Mouse (Mus musculus) intestine, embryonic 16.5 days (tissue): ENCODE measurements around the gene Lgals4. TPM values are rescaled to one million over a fixed set of nuclear protein-coding genes. Genes with fewer than 3 reads are reported as not detected.

Experiments
- ATAC-seq: fragments of 200-750 bp; cut with Nextera tagmentation; 2 replicates; pipeline ENCODE4 v1.8.0; 2017; ENCODE audit warnings: moderate TSS enrichment, moderate library complexity
- H3K27ac ChIP-seq: fragments of 300-500 bp; sonication (generic); 2 replicates; pipeline ENCODE4 v1.5.1; 2014; ENCODE audit warnings: mild to moderate bottlenecking, low read length
- H3K27me3 ChIP-seq: fragments of 300-500 bp; sonication (generic); replicated peaks from 2 replicates; pipeline ENCODE4 v1.6.1; 2014; ENCODE audit warnings: low read length, control low read depth, mixed read lengths; ENCODE audit not compliant: control insufficient read depth, insufficient read depth
- H3K36me3 ChIP-seq: fragments of 300-500 bp; sonication (generic); 2 replicates; pipeline ENCODE4 v1.6.1; 2014; ENCODE audit warnings: low read length, control low read depth; ENCODE audit not compliant: control insufficient read depth, insufficient read depth
- H3K4me1 ChIP-seq: fragments of 300-500 bp; sonication (generic); 2 replicates; pipeline ENCODE4 v1.6.1; 2014; ENCODE audit warnings: low read length, control low read depth, mixed read lengths; ENCODE audit not compliant: control insufficient read depth, insufficient read depth
- H3K4me2 ChIP-seq: fragments of 300-500 bp; sonication (generic); 2 replicates; pipeline ENCODE4 v1.6.1; 2014; ENCODE audit warnings: low read depth, low read length, control low read depth
- H3K4me3 ChIP-seq: fragments of 300-500 bp; sonication (generic); 2 replicates; pipeline ENCODE4 v1.5.1; 2014; ENCODE audit warnings: mild to moderate bottlenecking, low read length
- H3K9ac ChIP-seq: fragments of 300-500 bp; sonication (generic); 2 replicates; pipeline ENCODE4 v1.6.1; 2014; ENCODE audit warnings: low read depth, low read length
- H3K9me3 ChIP-seq: fragments of 300-500 bp; sonication (generic); 2 replicates; pipeline ENCODE4 v1.6.1; 2016; ENCODE audit warnings: low read length, control low read depth; ENCODE audit not compliant: control insufficient read depth
- WGBS: fragments of 180-500 bp; shearing (Covaris S2); extraction: QIAGEN DNeasy Blood & Tissue Kit; methylation state at CpG from one replicate; pipeline ENCODE4 v1.1.7; 2014; 5-methylcytosine and 5-hydroxymethylcytosine counted together
- polyA plus RNA-seq: library from polyadenylated mRNA; unstranded; fragments of >200 nt; fragmentation: Nextera tagmentation; extraction: Ambion mirVana; gene quantifications from 2 replicates; pipeline ENCODE4 v1.2.1, GENCODE M21; 2015

Lgals4 gene
- polyA plus RNA-seq, 1 experiment from 2014 or later = 2,407 TPM

DNA sequence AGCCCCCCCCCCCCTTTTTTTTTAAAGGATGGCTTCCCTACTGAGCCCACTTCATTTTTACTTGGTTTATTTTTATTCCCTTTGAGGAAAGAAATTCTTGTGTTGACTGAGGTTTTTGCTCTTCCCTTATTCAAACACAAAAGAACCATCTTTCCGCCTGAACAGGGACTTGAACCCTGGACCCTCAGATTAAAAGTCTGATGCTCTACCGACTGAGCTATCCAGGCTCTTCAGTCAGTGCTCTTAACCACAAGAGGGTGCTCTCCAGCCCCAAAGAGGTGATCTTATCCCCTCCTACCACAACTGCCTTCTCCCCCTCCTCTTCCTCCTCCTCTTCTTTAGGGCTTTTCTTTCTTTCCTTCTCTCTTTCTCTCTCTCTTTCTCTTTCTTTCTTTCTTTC lies 39.8 kb upstream of the Lgals4 start:
- H3K4me2 ChIP-seq = no peak overlapping the region
- H3K9me3 ChIP-seq = no peaks in the 10 kb centered on the region
- WGBS = 30% methylated on average over 2 of the region's 2 CpGs
- no peak overlapping the region for H3K27ac ChIP-seq
- no peaks in the 10 kb centered on the region for H3K27me3 ChIP-seq
- H3K9ac ChIP-seq = no peak overlapping the region
- no peak overlapping the region for H3K4me3 ChIP-seq
- peaks cover 26% of the 10 kb centered on the region for H3K4me1 ChIP-seq
- ATAC-seq = no peak
- no peaks in the 10 kb centered on the region for H3K36me3 ChIP-seq

DNA sequence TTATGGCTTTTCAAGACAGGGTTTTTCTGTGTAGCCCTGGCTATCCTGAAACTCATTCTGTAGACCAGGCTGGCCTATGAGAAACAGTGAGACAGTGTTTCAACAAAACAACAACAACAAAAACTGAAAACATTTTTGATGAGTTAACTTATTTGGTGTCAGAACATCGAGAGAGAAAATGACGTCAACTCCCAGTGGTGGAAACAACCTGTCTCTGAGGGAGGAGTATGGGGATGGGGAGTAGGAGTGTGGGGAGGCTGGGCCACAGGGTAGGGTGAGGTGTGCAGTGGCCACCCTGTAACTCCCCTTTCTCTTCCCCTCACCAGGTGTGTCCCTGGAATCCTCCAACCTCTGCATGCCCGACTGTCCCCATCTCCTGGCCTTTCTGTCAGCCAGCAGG lies 39.2 kb upstream of the Lgals4 start:
- ATAC-seq = no peak
- Histone ChIP-seq H3K4me1 (peaks cover 25% of the 10 kb centered on the region; the same call in 1 of the 2 replicates), H3K4me2 (no peak overlapping the region), H3K27ac (no peak overlapping the region), H3K36me3 (no peaks in the 10 kb centered on the region), H3K27me3 (no peaks in the 10 kb centered on the region), H3K4me3 (no peak overlapping the region), H3K9me3 (no peaks in the 10 kb centered on the region), H3K9ac (no peak overlapping the region)
- 79% methylated on average over 3 of the region's 3 CpGs for WGBS

DNA sequence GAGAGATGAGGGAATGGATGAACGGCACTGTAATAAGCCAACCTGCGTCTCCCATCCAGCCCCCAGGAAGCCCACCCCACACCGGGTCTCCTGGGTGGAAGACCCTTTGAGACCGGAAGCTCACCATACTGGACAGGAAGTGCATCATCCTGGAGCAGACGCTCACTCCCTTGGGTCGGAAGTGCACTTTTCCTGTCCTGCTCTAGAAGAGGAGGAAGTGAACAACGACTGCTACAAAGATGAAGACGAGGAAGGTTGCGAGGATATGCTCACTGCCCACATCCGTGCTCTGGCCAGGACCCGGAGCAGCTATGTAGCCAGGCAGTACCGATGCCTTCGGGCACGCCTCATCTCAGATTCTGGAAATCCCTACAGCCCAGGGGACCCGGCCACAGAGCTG lies 37.8 kb upstream of the Lgals4 start:
- no peak for ATAC-seq
- Histone ChIP-seq H3K4me3 (no peak overlapping the region), H3K4me2 (0 out of 2 replicates have a peak overlapping the region, but pooled peaks have one; percentile 4), H3K4me1 (peaks cover 18% of the 10 kb centered on the region; the same call in 1 of the 2 replicates), H3K27ac (peak overlapping the region; percentile 45), H3K36me3 (no peaks in the 10 kb centered on the region), H3K27me3 (no peaks in the 10 kb centered on the region), H3K9me3 (no peaks in the 10 kb centered on the region), H3K9ac (no peak overlapping the region; the same call in 1 of the 2 replicates)
- WGBS = 66% methylated on average over 15 of the region's 15 CpGs

- H3K27me3 ChIP-seq = no peaks in the 10 kb centered on the region
- WGBS = 14% methylated on average over 32 of the region's 32 CpGs
- H3K36me3 ChIP-seq = no peaks in the 10 kb centered on the region
- no peaks in the 10 kb centered on the region for H3K9me3 ChIP-seq
- peak overlapping the region; percentile 45; the same call in 1 of the 2 replicates for H3K27ac ChIP-seq
- peaks cover 24% of the 10 kb centered on the region for H3K4me1 ChIP-seq
- H3K4me2 ChIP-seq = peak overlapping the region; percentile 45
- peak overlapping the region; percentile 7 for H3K4me3 ChIP-seq
- H3K9ac ChIP-seq = peak overlapping the region; percentile 67
- ATAC-seq = peak; percentile 74
Measured at GRCm38 (mm10) chr7:28796562-28796975, 37.1 kb upstream of the Lgals4 start.

DNA sequence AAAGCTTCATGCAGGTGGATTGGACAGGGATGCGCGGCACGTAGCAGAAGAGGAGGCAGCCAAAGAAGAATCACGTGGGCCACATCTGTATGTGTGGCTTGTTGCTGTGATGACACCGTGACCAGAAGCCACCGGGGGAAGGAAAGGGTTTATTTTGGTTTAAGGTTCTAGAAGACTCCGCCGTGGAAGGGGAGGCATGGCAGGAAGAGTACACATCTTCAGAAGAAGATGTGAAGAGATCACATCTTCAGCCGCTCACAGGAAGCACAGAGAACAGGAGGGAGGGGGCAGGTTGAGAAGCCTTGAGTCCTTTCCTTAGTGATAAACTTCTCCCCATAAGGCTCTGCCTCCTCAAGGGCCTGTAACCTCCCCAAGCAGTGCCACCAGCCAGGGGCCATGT lies 33.7 kb upstream of the Lgals4 start:
- Histone ChIP-seq H3K27ac (no peak overlapping the region), H3K4me1 (peaks cover 40% of the 10 kb centered on the region), H3K9me3 (no peaks in the 10 kb centered on the region), H3K9ac (no peak overlapping the region), H3K36me3 (no peaks in the 10 kb centered on the region), H3K4me3 (no peak overlapping the region), H3K27me3 (no peaks in the 10 kb centered on the region), H3K4me2 (no peak overlapping the region)
- no peak for ATAC-seq
- 93% methylated on average over 9 of the region's 9 CpGs for WGBS

DNA sequence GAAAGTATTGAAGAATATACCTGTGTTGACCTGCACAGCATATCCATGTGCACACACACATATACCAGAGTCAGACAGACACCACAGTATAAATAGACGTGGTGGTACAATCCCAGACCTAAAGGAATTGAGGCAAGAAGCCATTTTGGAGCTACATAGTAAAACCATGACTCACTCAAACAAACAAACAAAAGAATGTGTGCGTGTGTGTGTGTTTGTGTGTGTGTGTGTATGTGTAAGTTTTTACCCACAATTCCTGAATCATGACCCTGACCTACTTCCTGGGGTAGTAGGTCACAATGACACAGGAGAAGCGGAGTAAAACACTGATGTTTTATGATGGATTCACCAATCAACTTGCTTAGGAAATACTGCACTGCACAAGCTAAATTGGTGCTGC lies 32.2 kb upstream of the Lgals4 start:
- Histone ChIP-seq H3K9me3 (no peaks in the 10 kb centered on the region), H3K4me3 (no peak overlapping the region), H3K4me1 (peaks cover 39% of the 10 kb centered on the region), H3K27ac (peak overlapping the region; percentile 100), H3K9ac (no peak overlapping the region), H3K4me2 (no peak overlapping the region), H3K36me3 (no peaks in the 10 kb centered on the region), H3K27me3 (no peaks in the 10 kb centered on the region)
- WGBS = 40% methylated on average over 3 of the region's 3 CpGs
- ATAC-seq = no peak

- peak overlapping the region; percentile 55 for H3K4me2 ChIP-seq
- peak overlapping the region; percentile 60 for H3K9ac ChIP-seq
- peaks cover 33% of the 10 kb centered on the region for H3K4me1 ChIP-seq
- peak overlapping the region; percentile 100 for H3K27ac ChIP-seq
- H3K27me3 ChIP-seq = no peaks in the 10 kb centered on the region
- H3K4me3 ChIP-seq = peak overlapping the region; percentile 16; the same call in 1 of the 2 replicates
- WGBS = 14% methylated on average over 10 of the region's 10 CpGs
- no peaks in the 10 kb centered on the region for H3K9me3 ChIP-seq
- H3K36me3 ChIP-seq = no peaks in the 10 kb centered on the region
- peak; percentile 77 for ATAC-seq
Measured at GRCm38 (mm10) chr7:28801901-28802670, 31.6 kb upstream of the Lgals4 start.

- Histone ChIP-seq H3K4me1 (peaks cover 38% of the 10 kb centered on the region), H3K9me3 (no peaks in the 10 kb centered on the region), H3K27ac (peak overlapping the region; percentile 100), H3K9ac (peak overlapping the region; percentile 64), H3K36me3 (no peaks in the 10 kb centered on the region), H3K27me3 (no peaks in the 10 kb centered on the region), H3K4me3 (peak overlapping the region; percentile 16; the same call in 1 of the 2 replicates), H3K4me2 (peak overlapping the region; percentile 55)
- peak; percentile 83 for ATAC-seq
- 4% methylated on average over 10 of the region's 10 CpGs for WGBS
Measured at GRCm38 (mm10) chr7:28802846-28803588, 30.6 kb upstream of the Lgals4 start.

DNA sequence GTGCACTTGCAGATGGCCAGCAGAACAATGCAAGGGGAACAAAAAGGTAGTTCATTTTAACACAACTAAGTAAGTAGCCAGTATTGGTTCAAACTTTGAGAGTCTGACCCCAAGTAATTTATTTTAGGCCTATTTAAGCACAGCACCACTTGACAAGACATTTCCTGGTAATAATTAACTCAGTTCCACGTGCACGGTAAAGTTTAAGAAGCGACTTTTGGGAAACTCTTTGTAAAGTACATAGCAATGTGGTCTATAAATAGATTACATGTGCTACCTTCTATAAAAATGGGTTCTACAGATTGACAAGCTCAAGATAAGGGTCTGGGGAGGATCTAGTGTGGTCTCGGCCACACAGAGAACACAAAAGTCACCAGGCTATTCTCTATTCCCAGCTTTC lies 29.9 kb upstream of the Lgals4 start:
- 27% methylated on average over 4 of the region's 4 CpGs for WGBS
- H3K9me3 ChIP-seq = no peaks in the 10 kb centered on the region
- H3K27ac ChIP-seq = peak overlapping the region; percentile 100
- peak overlapping the region; percentile 55 for H3K4me2 ChIP-seq
- no peak overlapping the region for H3K4me3 ChIP-seq
- H3K4me1 ChIP-seq = peaks cover 39% of the 10 kb centered on the region
- peak overlapping the region; percentile 64 for H3K9ac ChIP-seq
- ATAC-seq = peak; percentile 14; the same call in 1 of the 2 replicates
- no peaks in the 10 kb centered on the region for H3K27me3 ChIP-seq
- no peaks in the 10 kb centered on the region for H3K36me3 ChIP-seq
